Mouse (Mus musculus) bone marrow, adult 2 months (tissue): ENCODE data around the gene Nudt14.

Experiments used
- CTCF ChIP-seq: fragments of 200-500 bp; IDR thresholded peaks from 2 replicates; pipeline ENCODE4 v1.5.1; 2011; ENCODE audit warnings: low read length, control low read depth; ENCODE audit not compliant: control insufficient read depth, insufficient read depth
- POLR2A ChIP-seq: fragments of 200-500 bp; IDR thresholded peaks from 2 replicates; pipeline ENCODE4 v1.6.1; 2011; ENCODE audit warnings: low read depth, mild to moderate bottlenecking, control low read depth, low read length, borderline replicate concordance; ENCODE audit not compliant: control insufficient read depth

GRCm38 (mm10) chr12:112915587-112915986 is 26.3 kb downstream of the Nudt14 start:
- TF ChIP-seq POLR2A = no peak
- TF ChIP-seq CTCF = no peak
